Mouse (Mus musculus) hindbrain, embryonic 11.5 days (tissue): ENCODE data around the gene Celf5. TPM values are rescaled to one million over a fixed set of nuclear protein-coding genes. Genes with fewer than 3 reads are reported as not detected.

Experiments used
- ATAC-seq: fragments of 200-750 bp; cut with Nextera tagmentation; 2 replicates; pipeline ENCODE4 v1.8.0; 2017; ENCODE audit warnings: mild to moderate bottlenecking, moderate TSS enrichment, moderate library complexity; ENCODE audit not compliant: low FRiP score
- DNase-seq: peaks from one replicate; pipeline ENCODE4 v3.0.0-alpha.2; 2015; ENCODE audit warnings: low spot score
- H3K27ac ChIP-seq: fragments of 300-500 bp; sonication (generic); 2 replicates; pipeline ENCODE4 v1.5.1; 2014; ENCODE audit warnings: mild to moderate bottlenecking, low read depth, low read length
- H3K27me3 ChIP-seq: fragments of 300-500 bp; sonication (generic); 2 replicates; pipeline ENCODE4 v1.6.1; 2014; ENCODE audit warnings: mild to moderate bottlenecking, low read length, moderate library complexity, mixed read lengths; ENCODE audit not compliant: control insufficient read depth, insufficient read depth
- H3K36me3 ChIP-seq: fragments of 300-500 bp; sonication (generic); 2 replicates; pipeline ENCODE4 v1.6.1; 2014; ENCODE audit warnings: mild to moderate bottlenecking, low read length, moderate library complexity, mixed read lengths; ENCODE audit not compliant: control insufficient read depth, insufficient read depth
- H3K4me1 ChIP-seq: fragments of 300-500 bp; sonication (generic); replicated peaks from 2 replicates; pipeline ENCODE4 v1.6.1; 2014; ENCODE audit warnings: low read length, mixed read lengths; ENCODE audit not compliant: control insufficient read depth, insufficient read depth
- H3K4me2 ChIP-seq: fragments of 300-500 bp; sonication (generic); replicated peaks from 2 replicates; pipeline ENCODE4 v1.6.1; 2014; ENCODE audit warnings: mild to moderate bottlenecking, low read depth, low read length
- H3K4me3 ChIP-seq: fragments of 300-500 bp; sonication (generic); 2 replicates; pipeline ENCODE4 v1.5.1; 2014; ENCODE audit warnings: low read depth, low read length
- H3K9ac ChIP-seq: fragments of 300-500 bp; sonication (generic); 2 replicates; pipeline ENCODE4 v1.6.1; 2014; ENCODE audit warnings: low read depth, low read length
- H3K9me3 ChIP-seq: fragments of 300-500 bp; sonication (generic); 2 replicates; pipeline ENCODE4 v1.6.1; 2016; ENCODE audit warnings: low read length; ENCODE audit not compliant: control insufficient read depth
- WGBS: fragments of 180-500 bp; shearing (Covaris S2); extraction: QIAGEN DNeasy Blood & Tissue Kit; methylation state at CpG from one replicate; pipeline ENCODE4 v1.1.7; 2014; 5-methylcytosine and 5-hydroxymethylcytosine counted together
- polyA plus RNA-seq: library from polyadenylated mRNA; unstranded; fragments of >200 nt; fragmentation: Nextera tagmentation; extraction: Ambion mirVana; gene quantifications from 2 replicates; pipeline ENCODE4 v1.2.1, GENCODE M21; 2014

The Celf5 gene
- polyA plus RNA-seq, 1 experiment from 2014 or later, result 13.7 TPM

DNA sequence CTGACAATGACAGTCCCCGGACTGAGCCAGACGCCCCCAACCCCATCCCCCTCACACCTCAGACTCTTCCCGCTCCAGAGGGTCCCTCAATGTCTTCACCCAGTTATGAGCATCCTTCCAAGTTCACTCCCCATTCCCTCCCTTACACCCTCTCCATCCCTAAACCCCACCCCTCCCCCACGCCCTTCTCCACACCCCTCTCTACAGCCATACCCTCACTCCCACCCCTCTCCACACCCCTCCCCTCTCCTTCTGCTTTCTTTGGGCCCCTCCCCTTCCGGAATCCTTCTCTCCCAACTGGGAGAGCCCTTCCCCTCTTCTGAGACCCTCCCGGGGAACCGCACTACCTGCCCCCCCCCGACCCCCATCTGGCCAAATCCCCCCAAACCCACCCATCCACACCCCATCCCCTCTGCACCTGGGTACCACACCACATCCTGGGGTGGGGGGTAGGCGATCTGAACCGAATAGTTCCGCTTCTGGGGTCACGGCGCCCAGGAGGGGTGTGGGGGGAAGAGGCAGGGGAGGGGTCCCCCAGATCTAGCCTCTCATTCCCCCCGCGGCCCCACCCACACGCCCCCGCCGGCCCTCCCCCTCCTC is 10.0 kb downstream of the Celf5 start:
- WGBS, result 8% methylated on average over 15 of the region's 18 CpGs
- Histone ChIP-seq H3K4me3 (peak overlapping the region; percentile 16), H3K9ac (no peak overlapping the region), H3K4me2 (peak overlapping the region; percentile 47), H3K36me3 (no peaks in the 10 kb centered on the region), H3K9me3 (no peaks in the 10 kb centered on the region), H3K27me3 (peaks cover 20% of the 10 kb centered on the region), H3K4me1 (peaks cover 3% of the 10 kb centered on the region; the same call in 1 of the 2 replicates), H3K27ac (0 out of 2 replicates have a peak overlapping the region, but pooled peaks have one; percentile 30)
- ATAC-seq (peak; percentile 67), DNase-seq (peak; percentile 61)

DNA sequence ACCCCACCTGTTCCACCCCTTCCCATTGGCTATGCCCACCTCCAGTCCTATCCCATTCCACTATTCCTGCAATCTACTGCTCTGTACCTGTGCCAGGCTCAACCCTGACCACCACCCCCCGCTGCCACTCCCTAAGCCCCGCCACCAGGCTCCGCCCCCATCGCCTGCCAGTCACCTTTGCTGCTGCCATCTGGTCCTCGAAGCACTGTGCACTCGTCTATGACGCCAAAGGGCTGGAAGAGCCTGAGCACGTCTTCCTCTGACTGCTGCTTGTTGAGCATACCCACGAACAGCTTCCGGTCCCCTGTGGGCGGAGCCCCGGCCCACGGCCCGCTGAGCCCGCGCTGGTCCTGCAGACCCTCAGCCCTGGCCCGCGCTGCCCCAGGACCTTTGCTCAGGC is 12.1 kb downstream of the Celf5 start:
- no peak overlapping the region for H3K4me3 ChIP-seq
- peaks cover 3% of the 10 kb centered on the region; the same call in 1 of the 2 replicates for H3K4me1 ChIP-seq
- peaks cover 21% of the 10 kb centered on the region for H3K27me3 ChIP-seq
- H3K36me3 ChIP-seq, result no peaks in the 10 kb centered on the region
- ATAC-seq (no peak), DNase-seq (no peak)
- H3K4me2 ChIP-seq, result no peak overlapping the region
- no peak overlapping the region for H3K9ac ChIP-seq
- H3K9me3 ChIP-seq, result no peaks in the 10 kb centered on the region
- H3K27ac ChIP-seq, result no peak overlapping the region
- WGBS, result 48% methylated on average over 18 of the region's 18 CpGs

DNA sequence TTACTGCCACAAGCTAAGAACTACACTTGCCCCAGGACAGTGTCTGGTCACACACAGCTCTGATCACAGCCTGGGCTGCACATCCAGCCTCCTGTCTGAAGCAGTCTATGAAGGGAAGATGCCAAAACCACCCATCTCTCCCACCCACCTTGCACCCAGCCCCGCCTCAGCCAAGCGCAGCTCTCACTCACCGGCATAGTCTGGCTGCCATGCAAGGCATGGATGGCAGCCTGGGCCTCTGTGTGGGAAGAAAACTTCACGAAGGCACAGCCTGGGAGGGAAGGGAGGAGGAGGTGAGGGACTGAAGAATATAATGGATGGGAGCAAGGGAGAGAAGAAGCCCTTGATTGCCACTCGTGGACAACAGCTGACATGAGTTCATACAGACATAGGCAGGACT is 13.3 kb downstream of the Celf5 start:
- H3K4me3 ChIP-seq, result no peak overlapping the region
- no peak overlapping the region for H3K4me2 ChIP-seq
- DNase-seq (no peak), ATAC-seq (no peak)
- H3K36me3 ChIP-seq, result no peaks in the 10 kb centered on the region
- no peak overlapping the region for H3K9ac ChIP-seq
- WGBS, result 84% methylated on average over 5 of the region's 5 CpGs
- no peak overlapping the region for H3K27ac ChIP-seq
- no peaks in the 10 kb centered on the region for H3K9me3 ChIP-seq
- peaks cover 6% of the 10 kb centered on the region for H3K4me1 ChIP-seq
- H3K27me3 ChIP-seq, result peaks cover 23% of the 10 kb centered on the region

DNA sequence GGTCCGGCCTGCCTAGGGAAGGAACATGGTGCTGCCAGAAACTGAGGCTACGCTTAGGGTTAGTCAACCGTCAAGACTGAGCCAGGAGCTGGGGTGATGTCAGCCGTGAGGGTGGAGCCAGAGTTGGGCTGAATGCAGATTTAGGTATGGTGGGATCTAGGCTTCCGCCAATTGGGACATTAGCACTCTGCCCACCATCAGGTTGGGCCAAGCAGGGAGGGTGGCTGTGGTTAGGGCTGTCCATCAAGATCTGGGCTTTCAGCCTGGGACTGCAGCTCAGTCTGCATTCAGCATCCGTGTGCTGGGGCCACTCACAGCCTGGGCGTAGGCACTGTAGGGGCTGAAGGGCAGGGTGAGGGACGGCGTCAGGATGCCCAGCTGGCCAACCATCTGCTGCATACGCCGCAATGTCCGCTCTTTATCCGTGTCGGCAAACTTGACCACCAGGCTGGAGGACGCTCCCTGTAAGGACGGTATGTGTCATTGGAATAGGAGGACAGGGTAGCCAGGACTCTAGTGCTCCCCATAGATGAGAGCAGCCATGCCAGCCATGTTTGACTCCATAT is 14.8 kb downstream of the Celf5 start:
- H3K4me2 ChIP-seq, result no peak overlapping the region
- DNase-seq, result no peak
- no peak overlapping the region for H3K4me3 ChIP-seq
- peaks cover 35% of the 10 kb centered on the region for H3K27me3 ChIP-seq
- no peak for ATAC-seq
- H3K27ac ChIP-seq, result no peak overlapping the region
- H3K9ac ChIP-seq, result no peak overlapping the region
- peaks cover 2% of the 10 kb centered on the region for H3K4me1 ChIP-seq
- WGBS, result 89% methylated on average over 16 of the region's 16 CpGs
- H3K36me3 ChIP-seq, result no peaks in the 10 kb centered on the region
- no peaks in the 10 kb centered on the region for H3K9me3 ChIP-seq

DNA sequence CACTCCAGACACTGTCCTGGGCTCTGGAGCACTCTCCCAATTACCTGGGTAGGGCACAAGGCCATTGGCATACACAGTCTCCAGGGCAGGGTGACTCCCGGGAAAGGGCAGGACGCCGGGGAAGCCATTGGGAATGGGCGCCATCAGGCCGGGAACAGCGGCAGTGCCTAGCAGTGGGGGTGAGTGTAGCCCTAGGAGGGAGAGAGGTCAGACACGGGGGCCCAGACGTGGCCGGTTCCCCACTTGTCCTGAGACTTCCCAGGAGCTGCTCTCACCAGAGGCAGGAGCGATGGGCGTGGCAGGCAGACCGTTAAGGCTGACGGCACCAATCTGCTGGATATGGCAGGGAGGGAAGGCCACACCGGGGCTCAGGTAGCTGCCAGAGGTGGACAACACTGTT is 15.6 kb downstream of the Celf5 start:
- H3K9me3 ChIP-seq, result no peaks in the 10 kb centered on the region
- no peak overlapping the region for H3K4me3 ChIP-seq
- no peak overlapping the region for H3K27ac ChIP-seq
- peaks cover 2% of the 10 kb centered on the region for H3K4me1 ChIP-seq
- H3K27me3 ChIP-seq, result peaks cover 44% of the 10 kb centered on the region
- DNase-seq, result no peak
- no peak overlapping the region for H3K9ac ChIP-seq
- ATAC-seq, result no peak
- H3K36me3 ChIP-seq, result no peaks in the 10 kb centered on the region
- no peak overlapping the region for H3K4me2 ChIP-seq
- WGBS, result 71% methylated on average over 14 of the region's 14 CpGs

DNA sequence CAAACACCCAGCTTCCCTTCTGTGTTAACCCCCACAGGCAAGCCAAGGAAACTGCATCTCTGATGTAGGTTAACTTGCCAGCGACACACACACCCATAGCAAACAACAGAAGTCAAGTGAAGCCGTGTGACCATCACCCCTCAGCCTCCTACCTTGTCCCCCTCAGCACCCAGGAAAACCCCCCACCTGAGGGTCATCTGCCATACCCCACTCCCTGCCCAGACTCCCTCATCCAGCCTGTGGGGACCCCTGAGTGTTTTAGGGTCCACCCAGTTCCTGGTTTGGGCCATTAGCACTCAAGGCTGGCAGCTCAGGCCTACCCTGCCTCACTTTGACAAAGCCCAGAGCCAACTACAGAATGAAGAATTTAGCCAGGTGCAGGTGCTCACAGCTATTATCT is 16.4 kb downstream of the Celf5 start:
- H3K27me3 ChIP-seq, result peaks cover 51% of the 10 kb centered on the region
- H3K9ac ChIP-seq, result no peak overlapping the region
- DNase-seq (no peak), ATAC-seq (no peak)
- peaks cover 2% of the 10 kb centered on the region for H3K4me1 ChIP-seq
- H3K9me3 ChIP-seq, result no peaks in the 10 kb centered on the region
- WGBS, result 83% methylated on average over 2 of the region's 2 CpGs
- H3K27ac ChIP-seq, result no peak overlapping the region
- H3K36me3 ChIP-seq, result no peaks in the 10 kb centered on the region
- no peak overlapping the region for H3K4me3 ChIP-seq
- no peak overlapping the region for H3K4me2 ChIP-seq

DNA sequence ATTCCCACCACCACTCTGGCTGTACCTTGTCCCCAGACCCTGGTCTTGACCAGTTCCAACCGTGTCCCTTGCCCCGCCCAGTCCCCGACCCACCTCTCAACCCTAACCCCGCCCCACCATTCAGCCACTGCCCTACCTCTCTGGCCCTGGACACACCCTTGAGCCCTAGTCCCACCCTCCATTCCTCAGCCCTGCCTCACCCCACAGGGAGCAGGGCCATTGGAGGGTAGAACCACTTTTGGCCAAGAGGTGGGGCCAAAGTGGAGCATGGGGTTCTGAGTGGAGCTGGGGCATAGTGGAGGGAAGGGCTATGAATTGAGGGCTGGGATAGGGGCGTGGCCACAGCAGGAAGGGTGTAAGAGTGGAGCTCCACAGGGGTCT is 17.3 kb downstream of the Celf5 start:
- Histone ChIP-seq H3K4me2 (no peak overlapping the region), H3K4me3 (no peak overlapping the region), H3K27ac (no peak overlapping the region), H3K9ac (no peak overlapping the region), H3K9me3 (no peaks in the 10 kb centered on the region), H3K4me1 (peaks cover 2% of the 10 kb centered on the region), H3K27me3 (peaks cover 58% of the 10 kb centered on the region), H3K36me3 (no peaks in the 10 kb centered on the region)
- ATAC-seq, result peak; percentile 18; the same call in 1 of the 2 replicates
- 4% methylated on average over 5 of the region's 5 CpGs for WGBS
- DNase-seq, result no peak

DNA sequence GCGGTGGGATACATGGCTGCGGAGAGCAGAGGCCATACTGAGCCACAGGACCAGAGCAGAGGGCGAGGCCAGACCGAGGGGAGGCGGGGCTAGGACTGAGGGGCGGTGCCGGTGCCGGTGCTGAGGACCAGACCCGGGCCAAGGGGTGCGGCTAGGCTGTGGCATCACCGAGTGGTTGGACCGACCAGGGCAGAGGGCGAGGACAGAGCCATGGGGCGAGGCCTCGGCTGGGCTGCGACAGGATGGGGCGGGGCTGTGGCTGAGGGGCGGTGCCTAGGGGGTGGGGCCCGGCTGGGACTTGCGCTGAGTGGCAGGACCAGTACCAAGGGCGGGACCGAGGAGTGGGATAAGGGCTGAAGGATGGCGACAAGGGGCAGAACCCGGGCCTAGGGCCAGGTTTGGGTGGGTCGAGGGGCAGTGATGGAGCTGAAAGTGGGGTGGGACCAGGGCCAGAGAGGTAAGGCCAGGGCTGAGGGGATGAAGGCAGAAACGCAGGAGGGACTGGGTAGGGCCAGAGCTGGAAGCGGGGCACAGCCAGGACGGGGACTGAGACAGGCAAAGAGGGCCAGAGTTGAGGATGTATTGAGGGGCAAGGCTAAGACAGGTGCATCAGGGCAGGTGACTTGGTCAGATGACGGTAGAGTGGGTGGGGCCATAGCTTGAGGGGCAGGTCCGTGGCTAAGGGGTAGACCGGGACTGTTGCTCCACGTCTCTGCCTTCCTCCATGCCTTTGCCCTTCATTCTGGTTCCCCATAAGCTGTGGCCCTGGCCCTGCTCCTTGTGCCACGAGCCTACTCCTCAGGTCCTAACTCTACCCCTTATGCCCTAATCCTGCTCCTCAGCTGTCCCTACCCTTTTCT is 17.9 kb downstream of the Celf5 start:
- peak overlapping the region; percentile 37; the same call in 1 of the 2 replicates for H3K9ac ChIP-seq
- H3K36me3 ChIP-seq, result no peaks in the 10 kb centered on the region
- WGBS, result 4% methylated on average over 32 of the region's 33 CpGs
- peak overlapping the region; percentile 57 for H3K4me2 ChIP-seq
- peaks cover 2% of the 10 kb centered on the region for H3K4me1 ChIP-seq
- ATAC-seq (peak; percentile 87), DNase-seq (peak; percentile 79)
- no peaks in the 10 kb centered on the region for H3K9me3 ChIP-seq
- H3K27me3 ChIP-seq, result peaks cover 60% of the 10 kb centered on the region
- peak overlapping the region; percentile 37 for H3K4me3 ChIP-seq
- no peak overlapping the region for H3K27ac ChIP-seq
